Mouse (Mus musculus): ENCODE results near the gene Tesk2. TPM values are rescaled to one million over a fixed set of nuclear protein-coding genes. Genes with fewer than 3 reads are reported as not detected.
A peak's percentile ranks its signal among the peaks of the same experiment; 100 is the strongest.
"Not testable (repeated sequence)": the region's sequence is repeated elsewhere in the genome, so short reads cannot be mapped to it uniquely, and the experiment has no call there.

Gene Tesk2
- polyA plus RNA-seq, 1 experiment from 2014 or later = 8.3 TPM

GRCm38 (mm10) chr4:116824541-116825004, 103.8 kb downstream of the Tesk2 start:
- Histone ChIP-seq H3K27me3 (peaks cover 18% of the 10 kb centered on the region), H3K9ac (peak overlapping the region; percentile 60), H3K4me1 (peaks cover 25% of the 10 kb centered on the region), H3K4me2 (replicated peaks) (peak overlapping the region; percentile 76), H3K36me3 (no peaks in the 10 kb centered on the region), H3K9me3 (replicated peaks) (no peaks in the 10 kb centered on the region), H3K27ac (replicated peaks) (peak overlapping the region; percentile 76; the same call in 1 of the 2 replicates), H3K4me3 (replicated peaks) (peak overlapping the region; percentile 65)
- 1% methylated on average over 29 of the region's 29 CpGs for WGBS
- peak; percentile 36; the same call in 1 of the 2 replicates for ATAC-seq (ENCODE audit: insufficient number of reproducible peaks, low FRiP score, low TSS enrichment, low read depth)

DNA sequence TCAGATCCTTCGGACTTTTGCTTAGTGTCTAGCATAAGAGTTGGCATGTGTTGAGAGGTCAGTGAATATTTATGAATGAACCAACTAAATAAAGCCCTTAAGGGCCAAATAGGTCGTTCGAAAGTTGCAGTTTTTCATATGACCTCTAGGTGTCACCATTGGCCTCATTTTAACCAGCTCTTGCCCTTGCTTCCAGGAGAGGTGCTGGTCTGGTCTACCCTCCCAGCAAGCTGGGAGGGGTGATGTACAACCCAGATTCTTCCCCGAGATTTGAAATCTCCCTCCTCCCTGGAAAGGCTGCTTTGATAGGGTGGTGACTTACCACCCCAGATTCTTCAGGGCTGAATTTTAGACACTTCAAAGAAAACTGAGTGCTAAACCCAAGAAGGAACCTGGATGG, 107.1 kb downstream of the Tesk2 start:
- no peak for ATAC-seq (ENCODE audit: insufficient number of reproducible peaks, low FRiP score, low TSS enrichment, low read depth)
- Histone ChIP-seq H3K4me3 (replicated peaks) (no peak overlapping the region), H3K27me3 (no peaks in the 10 kb centered on the region), H3K36me3 (no peaks in the 10 kb centered on the region), H3K9me3 (replicated peaks) (no peaks in the 10 kb centered on the region), H3K9ac (no peak overlapping the region), H3K4me2 (replicated peaks) (no peak overlapping the region), H3K27ac (replicated peaks) (no peak overlapping the region), H3K4me1 (peaks cover 9% of the 10 kb centered on the region)
- WGBS = under 1% methylated on average over 4 of the region's 4 CpGs

GRCm38 (mm10) chr4:116829364-116830069, 108.8 kb downstream of the Tesk2 start:
- Histone ChIP-seq H3K9me3 (replicated peaks) (no peaks in the 10 kb centered on the region), H3K27ac (replicated peaks) (no peak overlapping the region), H3K27me3 (no peaks in the 10 kb centered on the region), H3K4me3 (replicated peaks) (no peak overlapping the region), H3K4me1 (peaks cover 4% of the 10 kb centered on the region), H3K9ac (no peak overlapping the region), H3K36me3 (no peaks in the 10 kb centered on the region), H3K4me2 (replicated peaks) (no peak overlapping the region)
- 63% methylated on average over 6 of the region's 6 CpGs for WGBS
- ATAC-seq (ENCODE audit: insufficient number of reproducible peaks, low FRiP score, low TSS enrichment, low read depth) = no peak

- Histone ChIP-seq H3K9ac (no peak overlapping the region), H3K4me1 (peaks cover 3% of the 10 kb centered on the region), H3K4me3 (replicated peaks) (no peak overlapping the region), H3K36me3 (no peaks in the 10 kb centered on the region), H3K27me3 (no peaks in the 10 kb centered on the region), H3K9me3 (replicated peaks) (no peaks in the 10 kb centered on the region), H3K27ac (replicated peaks) (no peak overlapping the region), H3K4me2 (replicated peaks) (no peak overlapping the region)
- ATAC-seq (ENCODE audit: insufficient number of reproducible peaks, low FRiP score, low TSS enrichment, low read depth) = no peak
- WGBS = 17% methylated on average over 6 of the region's 6 CpGs
These were observed 109.3 kb downstream of the Tesk2 start for GRCm38 (mm10) chr4:116830070-116830368.

DNA sequence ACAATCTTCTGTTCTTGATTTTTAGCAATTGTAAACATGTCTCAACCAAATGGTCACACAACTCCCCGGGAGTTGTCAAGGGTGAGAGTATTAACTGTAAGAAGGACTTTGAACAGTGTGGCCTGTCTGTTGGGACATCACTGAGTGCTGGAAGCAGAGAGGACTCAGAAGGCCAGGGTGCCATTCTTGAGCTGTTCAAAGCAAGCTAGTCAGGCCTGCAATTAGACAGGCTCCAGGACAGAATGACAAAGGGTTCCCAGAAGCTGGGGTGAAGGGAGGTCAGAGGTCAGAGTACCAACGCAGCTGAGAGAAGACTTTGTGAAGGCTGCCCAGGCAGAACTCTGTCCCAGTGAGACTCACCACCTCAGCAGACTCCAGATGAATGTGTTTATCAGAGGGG, 118.3 kb downstream of the Tesk2 start:
- 0 out of 2 replicates have a peak, but pooled peaks cover 6% of the 10 kb centered on the region for H3K27me3 ChIP-seq
- no peak for ATAC-seq (ENCODE audit: insufficient number of reproducible peaks, low FRiP score, low TSS enrichment, low read depth)
- no peak overlapping the region for H3K27ac ChIP-seq (replicated peaks)
- H3K9me3 ChIP-seq (replicated peaks) = no peaks in the 10 kb centered on the region
- no peak overlapping the region for H3K4me3 ChIP-seq (replicated peaks)
- no peaks in the 10 kb centered on the region for H3K4me1 ChIP-seq
- no peaks in the 10 kb centered on the region for H3K36me3 ChIP-seq
- WGBS = 21% methylated on average over 2 of the region's 2 CpGs
- H3K9ac ChIP-seq = no peak overlapping the region
- no peak overlapping the region for H3K4me2 ChIP-seq (replicated peaks)

GRCm38 (mm10) chr4:116840096-116840495, 119.3 kb downstream of the Tesk2 start:
- 22% methylated on average over 23 of the region's 29 CpGs for WGBS
- peak overlapping the region; percentile 30; the same call in 1 of the 2 replicates for H3K4me2 ChIP-seq (replicated peaks)
- H3K27me3 ChIP-seq; H3K4me1 ChIP-seq; H3K9me3 ChIP-seq (replicated peaks); ATAC-seq (ENCODE audit: insufficient number of reproducible peaks, low FRiP score, low TSS enrichment, low read depth); H3K36me3 ChIP-seq; H3K27ac ChIP-seq (replicated peaks); H3K4me3 ChIP-seq (replicated peaks); H3K9ac ChIP-seq: not testable (repeated sequence)

DNA sequence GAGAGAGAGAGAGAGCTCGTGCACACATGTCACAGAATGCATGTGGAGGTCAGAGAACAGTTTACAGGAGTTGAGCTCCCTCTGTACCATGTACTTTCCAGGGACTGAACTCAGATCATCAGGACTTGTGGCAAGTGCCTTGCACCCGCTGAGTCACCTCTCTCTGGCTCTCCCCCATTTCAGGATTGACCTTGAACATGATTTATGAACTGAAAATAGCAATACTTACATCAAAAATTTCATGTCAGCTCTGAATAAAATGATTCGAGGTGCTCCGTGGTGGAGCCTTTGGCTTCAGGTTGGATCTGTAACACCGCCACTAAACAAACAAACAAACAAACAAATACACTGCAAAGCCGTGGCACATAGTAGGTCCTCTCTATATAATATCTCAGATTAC, 120.1 kb downstream of the Tesk2 start:
- no peak overlapping the region for H3K4me2 ChIP-seq (replicated peaks)
- ATAC-seq (ENCODE audit: insufficient number of reproducible peaks, low FRiP score, low TSS enrichment, low read depth) = no peak
- no peaks in the 10 kb centered on the region for H3K36me3 ChIP-seq
- H3K27me3 ChIP-seq = 0 out of 2 replicates have a peak, but pooled peaks cover 6% of the 10 kb centered on the region
- H3K4me3 ChIP-seq (replicated peaks) = no peak overlapping the region
- H3K9me3 ChIP-seq (replicated peaks) = no peaks in the 10 kb centered on the region
- no peak overlapping the region for H3K27ac ChIP-seq (replicated peaks)
- no peaks in the 10 kb centered on the region for H3K4me1 ChIP-seq
- 81% methylated on average over 6 of the region's 6 CpGs for WGBS
- H3K9ac ChIP-seq = no peak overlapping the region

DNA sequence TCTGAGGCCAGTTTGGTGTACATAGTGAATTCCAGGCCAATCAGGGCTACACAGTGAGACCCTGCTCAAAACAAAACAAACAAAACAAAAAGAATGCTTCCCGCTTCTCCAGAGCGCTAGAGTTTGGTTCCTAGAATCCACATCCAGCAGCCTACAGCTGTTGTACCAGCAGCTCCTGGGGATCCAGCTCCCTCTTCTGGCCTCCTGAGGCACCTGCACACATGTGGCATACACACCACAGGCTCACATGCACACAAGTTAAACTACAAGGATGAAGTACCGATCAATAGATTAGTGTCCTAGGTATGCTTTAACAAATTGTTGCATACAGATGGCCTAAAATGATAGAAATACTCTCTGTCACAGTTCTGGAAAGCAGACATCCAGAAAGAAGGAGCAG, 123.6 kb downstream of the Tesk2 start:
- H3K36me3 ChIP-seq = no peaks in the 10 kb centered on the region
- 97% methylated on average over 3 of the region's 3 CpGs for WGBS

DNA sequence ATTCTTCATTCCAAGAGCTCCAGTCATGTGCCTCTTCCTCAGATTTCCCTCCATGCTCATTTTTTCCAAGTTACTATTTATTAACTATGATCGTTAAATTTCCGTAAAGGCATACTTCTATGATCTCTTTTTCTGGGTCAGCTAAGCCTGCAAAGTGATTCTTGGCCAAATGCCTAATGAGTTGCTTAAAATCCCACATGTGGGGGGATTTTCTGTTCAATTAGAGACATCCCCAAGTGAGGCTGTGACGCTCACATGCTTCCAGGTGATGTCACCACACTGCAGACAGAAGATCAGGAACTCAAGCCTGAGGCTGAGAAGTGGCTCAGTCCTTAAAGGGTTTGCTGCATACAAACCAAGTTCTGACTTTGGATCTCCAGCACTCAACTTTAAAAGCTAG, 129.2 kb downstream of the Tesk2 start:
- no peaks in the 10 kb centered on the region for H3K4me1 ChIP-seq

More for the DNA sequence above, 123.6 kb downstream of the Tesk2 start:
- no peaks in the 10 kb centered on the region for H3K9me3 ChIP-seq (replicated peaks)
- no peak overlapping the region for H3K4me3 ChIP-seq (replicated peaks)
- no peak overlapping the region for H3K4me2 ChIP-seq (replicated peaks)
- H3K27ac ChIP-seq (replicated peaks) = no peak overlapping the region
- no peak overlapping the region for H3K9ac ChIP-seq
- no peaks in the 10 kb centered on the region for H3K4me1 ChIP-seq
- no peak for ATAC-seq (ENCODE audit: insufficient number of reproducible peaks, low FRiP score, low TSS enrichment, low read depth)
- 0 out of 2 replicates have a peak, but pooled peaks cover 4% of the 10 kb centered on the region for H3K27me3 ChIP-seq

DNA sequence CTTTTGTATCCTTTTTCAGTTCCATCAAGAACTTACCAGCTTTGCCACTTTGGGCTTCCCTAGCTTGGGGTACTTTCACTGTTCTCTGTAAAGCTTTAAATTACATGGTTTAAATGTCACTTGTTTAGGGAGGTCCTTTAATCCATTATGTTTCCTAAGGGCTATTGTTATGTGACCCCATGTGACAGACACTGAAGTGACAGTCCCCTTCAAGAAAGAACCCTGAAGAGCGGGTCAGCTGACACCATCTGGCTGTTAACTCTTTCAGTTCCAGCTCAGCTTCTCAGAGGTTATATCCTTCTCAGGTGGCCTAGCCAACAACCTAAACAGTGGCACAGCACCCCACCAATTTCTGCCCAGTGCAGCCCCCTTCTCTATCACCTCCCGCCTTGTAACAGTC, 133.5 kb downstream of the Tesk2 start:
- H3K27me3 ChIP-seq = no peaks in the 10 kb centered on the region
- H3K27ac ChIP-seq (replicated peaks) = no peak overlapping the region
- H3K4me2 ChIP-seq (replicated peaks) = no peak overlapping the region
- 24% methylated on average over 2 of the region's 2 CpGs for WGBS
- H3K9me3 ChIP-seq (replicated peaks) = no peaks in the 10 kb centered on the region
- H3K4me3 ChIP-seq (replicated peaks) = no peak overlapping the region
- no peaks in the 10 kb centered on the region for H3K36me3 ChIP-seq
- H3K4me1 ChIP-seq = no peaks in the 10 kb centered on the region
- H3K9ac ChIP-seq = no peak overlapping the region
- ATAC-seq (ENCODE audit: insufficient number of reproducible peaks, low FRiP score, low TSS enrichment, low read depth) = no peak

More for the DNA sequence above, 129.2 kb downstream of the Tesk2 start:
- Histone ChIP-seq H3K4me2 (replicated peaks) (no peak overlapping the region), H3K9me3 (replicated peaks) (no peaks in the 10 kb centered on the region), H3K36me3 (no peaks in the 10 kb centered on the region), H3K27me3 (no peaks in the 10 kb centered on the region), H3K27ac (replicated peaks) (no peak overlapping the region), H3K9ac (no peak overlapping the region), H3K4me3 (replicated peaks) (no peak overlapping the region)
- ATAC-seq (ENCODE audit: insufficient number of reproducible peaks, low FRiP score, low TSS enrichment, low read depth) = no peak
- 63% methylated on average over 3 of the region's 3 CpGs for WGBS
